Mouse (Mus musculus) embryo, embryonic 10 days (tissue): ENCODE measurements at regions not wholly inside any gene's neighbourhood (a gene's known extent, or its start where the extent isn't known, plus 50 kb on each side); places are given as distances from the start of the nearest gene placed in this dataset.
"Not testable (repeated sequence)": the region's sequence is repeated elsewhere in the genome, so short reads cannot be mapped to it uniquely, and the experiment has no call there.

Experiments used
- DNase-seq: peaks from one replicate; pipeline ENCODE4 v3.0.0-alpha.2; 2015; ENCODE audit warnings: low spot score

DNA sequence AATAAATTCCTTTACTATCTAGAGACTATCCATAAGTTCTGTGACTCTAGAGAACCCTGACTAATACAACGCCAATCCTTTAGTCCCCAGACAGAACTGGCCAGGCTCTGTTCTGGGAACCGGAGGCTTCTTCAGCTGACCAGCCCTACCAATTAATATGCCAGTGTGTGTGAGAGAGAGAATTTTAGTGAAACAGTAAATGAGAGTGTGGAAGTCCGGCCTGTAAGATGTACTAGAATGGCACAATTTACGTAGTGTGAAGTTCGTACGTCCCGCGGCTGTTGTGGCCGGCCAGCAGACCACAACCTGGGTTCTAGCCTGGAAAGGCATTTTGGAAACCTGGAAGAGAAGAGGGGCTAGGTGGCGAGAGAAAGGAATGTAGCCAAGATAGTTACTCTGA lies 83.7 kb upstream of the Lemd2 start:
- DNase-seq: not testable (repeated sequence)

DNA sequence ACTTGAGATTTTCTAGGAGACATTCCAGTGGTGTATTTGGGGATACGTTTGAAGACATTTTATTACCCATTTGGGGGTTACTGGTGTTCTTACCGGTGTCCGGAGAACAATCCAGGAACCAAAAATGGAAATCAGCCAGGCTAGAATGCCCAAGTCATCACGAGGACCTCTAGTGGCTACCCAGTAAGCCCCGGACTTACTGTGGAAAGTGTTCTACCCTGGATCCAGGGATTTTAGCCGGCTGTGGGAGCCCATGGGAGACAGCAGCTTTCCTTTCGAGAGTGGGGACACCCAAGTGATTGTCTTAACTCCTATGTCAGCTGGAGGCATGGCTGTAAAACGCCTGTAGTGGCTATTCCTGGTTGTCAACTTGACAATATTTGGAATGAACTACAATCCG lies 77.0 kb upstream of the Lemd2 start:
- DNase-seq: no peak

DNA sequence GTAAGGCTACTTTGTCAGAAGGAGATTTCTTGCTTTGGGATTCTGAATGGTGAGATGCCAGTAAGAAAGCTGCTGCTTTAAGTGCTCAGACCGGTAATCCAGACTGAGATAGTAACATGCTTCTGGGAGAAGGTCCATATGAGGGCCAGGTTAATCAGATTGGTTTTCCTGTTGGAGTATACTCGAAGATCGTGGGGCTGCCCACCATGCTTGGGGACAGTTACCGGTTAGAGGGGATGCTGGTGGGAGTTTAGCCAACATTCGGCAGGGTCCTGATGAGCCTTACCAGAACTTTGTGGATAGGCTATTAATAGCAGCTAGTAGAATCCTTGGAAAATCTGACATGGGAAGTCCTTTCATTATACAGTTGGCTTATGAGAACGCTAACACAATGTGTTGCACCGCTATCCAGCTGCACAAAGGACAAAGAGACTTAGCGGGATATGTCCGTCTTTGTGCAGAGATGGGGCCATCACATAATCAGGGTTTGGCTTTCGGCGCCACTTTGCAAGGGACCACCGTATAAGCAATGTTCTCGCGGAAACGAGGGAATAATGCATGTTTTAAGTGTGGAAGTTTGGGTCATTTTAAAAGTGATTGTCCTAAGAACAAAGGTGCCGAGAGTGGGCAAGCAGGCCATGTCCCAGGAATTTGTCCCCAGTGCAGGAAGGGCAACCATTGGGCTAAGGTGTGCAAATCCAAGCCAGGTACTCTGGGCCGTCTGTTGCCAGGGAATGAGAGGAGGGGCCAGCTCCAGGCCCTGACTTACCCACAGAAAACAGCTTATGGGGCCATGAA lies 75.4 kb upstream of the Lemd2 start:
- DNase-seq: not testable (repeated sequence)

DNA sequence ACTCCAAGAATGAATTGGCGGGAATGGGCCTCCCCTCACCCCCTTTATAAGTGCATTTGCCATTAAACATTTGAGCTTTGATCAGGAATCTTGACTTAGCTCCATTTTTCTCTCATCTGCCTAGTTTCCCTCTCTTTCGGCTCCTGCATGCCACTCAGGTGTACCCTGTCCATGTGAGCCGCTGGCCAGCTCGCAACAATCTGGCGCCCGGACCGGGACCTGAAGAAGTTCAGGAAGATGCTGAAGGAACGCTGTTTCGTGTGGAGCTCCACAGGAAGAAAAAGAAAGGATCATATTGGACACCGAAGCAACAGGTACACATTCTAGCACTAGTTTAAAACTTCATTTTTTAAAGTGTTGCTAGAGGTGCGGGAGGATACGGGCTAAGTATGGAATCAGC lies 73.5 kb upstream of the Lemd2 start:
- not testable (repeated sequence) for DNase-seq

DNA sequence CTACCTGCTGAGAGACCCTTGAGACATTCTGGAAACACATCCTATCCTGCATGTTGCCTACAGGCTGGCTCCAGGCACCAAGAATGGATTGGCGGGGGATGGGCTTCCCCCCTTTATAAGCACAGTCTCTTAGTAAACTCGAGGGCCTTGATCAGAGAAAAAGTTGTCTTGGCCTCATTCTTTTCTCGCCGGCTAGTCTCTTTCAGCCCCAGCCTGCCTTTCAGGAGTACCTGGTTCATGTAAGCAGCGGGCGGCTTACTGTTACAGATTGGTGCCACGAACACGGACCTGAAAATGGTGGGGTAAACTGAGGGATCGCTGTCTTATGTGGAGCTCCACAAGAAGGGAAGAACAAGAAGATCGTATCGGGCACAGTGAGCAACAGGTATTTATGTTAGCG lies 67.5 kb upstream of the Lemd2 start:
- DNase-seq: not testable (repeated sequence)

DNA sequence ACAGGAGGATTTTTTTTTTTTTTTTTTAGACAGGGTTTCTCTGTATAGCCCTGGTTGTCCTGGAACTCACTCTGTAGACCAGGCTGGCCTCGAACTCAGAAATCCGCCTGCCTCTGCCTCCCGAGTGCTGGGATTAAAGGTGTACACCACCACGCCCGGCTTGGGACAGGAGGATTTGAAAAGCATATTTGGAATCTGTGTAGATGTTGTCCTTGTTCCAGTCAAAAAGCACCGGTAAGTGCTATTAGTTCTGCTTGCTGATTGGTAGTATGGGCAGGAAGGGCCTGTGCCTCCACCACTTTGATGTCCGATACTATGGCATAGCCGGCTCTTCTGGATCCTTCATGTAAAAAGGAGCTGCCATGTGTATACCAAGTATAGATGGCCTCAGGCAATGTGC lies 66.5 kb upstream of the Lemd2 start:
- not testable (repeated sequence) for DNase-seq

DNA sequence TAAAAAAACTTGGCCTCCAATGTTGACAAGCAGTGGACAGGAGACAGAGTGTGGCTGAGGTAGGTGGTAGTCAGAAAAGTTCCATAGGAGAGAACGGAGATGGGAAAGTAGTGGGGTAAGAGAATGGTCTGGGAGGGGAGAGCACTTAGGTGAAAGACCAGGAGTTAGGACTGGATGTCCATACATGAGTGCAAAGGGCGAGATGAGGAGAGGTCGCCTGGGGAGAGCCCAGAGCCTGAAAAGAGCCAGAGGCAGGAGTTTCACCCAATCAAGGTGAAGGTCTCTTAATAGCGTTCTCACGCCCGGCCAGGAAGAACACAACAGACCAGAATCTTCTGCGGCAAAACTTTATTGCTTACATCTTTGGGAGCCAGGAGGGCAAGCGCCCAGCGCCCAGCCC lies 60.3 kb upstream of the Lemd2 start:
- DNase-seq: not testable (repeated sequence)

DNA sequence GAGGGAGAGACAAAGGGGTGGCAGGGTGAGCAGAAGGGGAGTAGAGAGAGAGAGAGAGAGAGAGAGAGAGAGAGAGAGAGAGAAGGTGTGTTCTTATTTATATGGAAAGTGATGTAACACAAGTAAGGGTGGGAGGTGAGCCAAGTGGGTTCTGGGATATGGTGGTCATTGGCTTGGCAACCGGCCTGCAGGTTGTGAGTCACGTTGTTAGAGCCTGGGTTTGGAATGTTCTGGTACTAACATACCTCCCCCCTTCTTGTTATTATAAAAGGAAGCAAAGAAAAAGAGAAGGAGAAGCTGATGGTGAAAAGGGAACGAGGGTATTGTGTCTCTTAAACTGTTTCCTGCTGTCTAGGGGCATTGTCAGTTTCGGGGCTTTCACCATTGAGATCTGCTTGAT lies 58.3 kb upstream of the Lemd2 start:
- DNase-seq: no peak

DNA sequence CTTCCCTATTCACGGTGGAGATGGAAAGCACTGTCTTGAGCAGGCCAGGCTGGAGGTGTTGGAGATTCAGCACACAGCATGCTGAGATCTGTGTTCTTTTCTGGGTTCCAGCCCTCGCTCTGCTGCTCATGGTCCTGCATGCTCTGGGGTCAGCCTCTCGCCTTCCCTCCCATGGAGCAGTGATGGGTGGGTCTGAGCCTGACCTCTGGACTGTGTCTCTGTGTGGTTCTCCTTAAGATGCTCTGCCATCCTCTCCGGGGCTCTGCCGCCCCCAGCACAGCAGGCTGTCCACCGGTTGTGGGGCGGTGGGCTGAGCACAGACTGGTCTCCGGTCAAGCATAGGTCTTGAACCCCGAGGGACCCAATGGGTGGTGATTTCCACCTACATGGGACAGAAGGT lies 57.7 kb upstream of the Lemd2 start:
- DNase-seq: no peak

DNA sequence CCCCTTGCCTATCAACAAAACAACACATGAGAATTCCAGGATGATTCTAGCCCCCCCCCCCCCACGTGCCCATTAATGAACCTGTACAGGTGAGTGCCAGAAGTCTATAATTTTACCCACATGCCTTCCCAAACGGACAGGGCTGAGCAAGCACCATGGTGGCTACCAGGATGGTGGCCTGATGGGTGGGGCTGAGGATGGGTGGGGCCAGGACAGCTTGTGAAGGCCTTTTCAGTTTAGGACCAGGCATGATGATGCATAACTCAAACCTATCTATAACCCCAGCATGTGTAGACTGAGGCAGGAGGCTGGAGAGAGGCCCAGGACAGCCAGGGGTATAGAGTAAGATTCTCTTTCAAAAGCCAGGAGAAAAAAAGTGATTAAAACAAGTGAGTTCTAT lies 57.0 kb upstream of the Lemd2 start:
- DNase-seq: no peak

DNA sequence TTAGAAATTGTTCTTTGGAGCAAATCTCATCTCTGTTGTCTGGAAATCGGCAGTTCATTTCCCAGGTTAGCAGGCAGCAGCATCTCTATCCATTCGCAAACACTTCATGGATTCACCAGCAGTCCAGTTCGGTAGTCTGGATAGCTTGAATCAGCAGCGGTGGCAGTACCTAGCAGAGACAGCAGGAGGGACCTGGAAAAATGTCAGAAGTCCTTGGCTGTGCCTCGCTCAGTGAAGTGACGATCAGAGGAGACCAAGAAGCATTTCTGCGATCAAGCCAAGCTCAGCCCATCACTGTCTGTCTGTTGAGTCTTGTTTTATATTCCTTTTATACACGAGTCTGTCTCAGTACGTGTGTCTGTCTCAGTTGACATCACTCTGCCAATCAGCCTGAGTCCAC lies 55.8 kb upstream of the Lemd2 start:
- no peak for DNase-seq

DNA sequence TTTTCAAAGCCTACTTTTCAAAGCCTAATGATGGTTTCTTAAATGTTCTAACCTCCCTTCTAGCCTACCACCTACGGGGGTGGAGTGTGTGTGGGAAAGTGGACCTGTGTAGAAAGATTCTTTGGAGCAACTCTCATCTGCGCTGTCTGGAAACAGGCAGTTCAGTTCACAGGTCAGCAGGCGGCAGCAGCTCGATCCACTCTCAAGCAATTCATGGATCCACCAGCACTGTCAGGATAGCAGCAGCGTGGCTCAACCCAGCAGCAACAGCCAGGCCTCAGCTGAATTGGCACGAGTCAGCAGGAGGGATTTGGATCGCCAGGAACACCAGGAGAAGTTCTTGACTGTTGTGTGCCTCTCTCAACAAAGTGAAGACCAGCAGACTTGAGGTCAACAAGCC lies 53.1 kb upstream of the Lemd2 start:
- peak; percentile 58 for DNase-seq

DNA sequence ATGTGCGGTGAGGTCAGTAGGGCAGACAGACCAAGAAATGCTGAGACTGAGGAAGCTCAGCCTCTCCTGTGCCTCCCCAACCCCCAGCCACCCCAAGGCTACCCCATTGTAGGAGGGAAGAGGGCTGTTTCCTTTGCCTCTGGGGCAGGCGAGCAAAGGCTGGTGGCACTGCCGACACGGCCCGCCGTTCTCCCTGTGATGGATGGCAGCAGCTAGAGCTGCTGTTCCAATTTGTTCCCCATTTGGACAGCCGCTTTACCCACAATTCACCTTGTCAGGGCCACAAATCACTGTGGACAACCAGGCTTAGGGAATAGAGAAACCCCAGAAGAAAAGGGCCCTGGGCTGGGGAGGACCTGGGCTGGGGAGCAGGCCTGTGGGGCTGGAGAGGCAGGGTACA lies 51.5 kb upstream of the Lemd2 start:
- DNase-seq: peak; percentile 35
